Mouse (Mus musculus) heart, adult 8-10 months (tissue): Measurements from ENCODE around the gene Plcg1. TPM values are rescaled to one million over a fixed set of nuclear protein-coding genes. Genes with fewer than 3 reads are reported as not detected.
A peak's percentile ranks its signal among the peaks of the same experiment; 100 is the strongest.

Source experiments
- DNase-seq: peaks from one replicate; pipeline ENCODE4 v3.0.0; 2022; ENCODE audit warnings: low spot score
- total RNA-seq, 4 experiments: library from RNA; stranded (reverse); gene quantifications; 2 replicates each; pipeline ENCODE4 v1.2.4; 2022

Gene Plcg1
- total RNA-seq = 10 to 100 TPM; 44.8 to 66.1 (median 52.9) TPM

- peak; percentile 89 for DNase-seq
Measured at GRCm38 (mm10) chr2:160731117-160731838, at the start of gene Plcg1. Plcg1 (plus strand) TSS chr2:160731300.

- peak; percentile 75 for DNase-seq
Measured at GRCm38 (mm10) chr2:160700271-160700670, 30.8 kb upstream of the Plcg1 start.

DNA sequence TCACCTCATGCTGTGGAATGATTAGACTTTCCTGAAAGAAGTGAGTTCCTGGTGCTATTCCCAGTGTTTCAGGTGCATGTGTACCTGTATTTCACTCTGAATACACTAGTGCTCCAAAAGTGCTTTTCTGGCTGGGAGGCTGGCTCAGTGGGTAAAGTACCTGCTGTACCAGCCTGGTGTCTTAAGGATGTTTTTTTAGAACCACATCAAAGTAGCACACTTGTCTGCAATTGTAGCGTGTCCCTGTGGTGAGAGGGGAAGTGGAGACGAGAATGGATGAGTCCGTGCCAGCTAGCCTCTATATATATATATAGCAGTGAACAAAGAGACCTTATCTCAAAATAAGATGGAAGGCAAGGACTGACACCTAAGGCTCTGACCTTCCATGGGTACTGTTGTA lies 29.5 kb upstream of the Plcg1 start:
- DNase-seq = no peak

DNA sequence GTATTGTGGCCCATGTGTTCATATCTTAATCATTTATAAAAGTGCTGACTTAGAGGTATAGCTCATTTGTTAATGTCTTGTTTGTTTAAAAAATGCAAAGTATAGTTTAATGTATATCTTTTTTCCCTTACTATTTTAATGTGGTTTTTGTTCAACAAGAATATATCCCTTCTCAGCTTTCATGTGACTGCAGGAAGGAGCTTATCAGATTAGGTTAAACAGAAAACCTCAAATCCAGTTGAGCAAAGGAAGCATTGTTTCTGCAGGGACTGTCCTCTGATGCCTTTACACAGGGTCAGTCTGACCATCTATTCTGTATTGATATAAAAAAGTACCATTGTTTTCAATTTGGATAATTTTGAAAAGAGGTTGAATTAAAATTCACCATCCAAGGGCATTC lies 28.3 kb upstream of the Plcg1 start:
- no peak for DNase-seq

- DNase-seq = no peak
Measured at GRCm38 (mm10) chr2:160707673-160708072, 23.4 kb upstream of the Plcg1 start.

DNA sequence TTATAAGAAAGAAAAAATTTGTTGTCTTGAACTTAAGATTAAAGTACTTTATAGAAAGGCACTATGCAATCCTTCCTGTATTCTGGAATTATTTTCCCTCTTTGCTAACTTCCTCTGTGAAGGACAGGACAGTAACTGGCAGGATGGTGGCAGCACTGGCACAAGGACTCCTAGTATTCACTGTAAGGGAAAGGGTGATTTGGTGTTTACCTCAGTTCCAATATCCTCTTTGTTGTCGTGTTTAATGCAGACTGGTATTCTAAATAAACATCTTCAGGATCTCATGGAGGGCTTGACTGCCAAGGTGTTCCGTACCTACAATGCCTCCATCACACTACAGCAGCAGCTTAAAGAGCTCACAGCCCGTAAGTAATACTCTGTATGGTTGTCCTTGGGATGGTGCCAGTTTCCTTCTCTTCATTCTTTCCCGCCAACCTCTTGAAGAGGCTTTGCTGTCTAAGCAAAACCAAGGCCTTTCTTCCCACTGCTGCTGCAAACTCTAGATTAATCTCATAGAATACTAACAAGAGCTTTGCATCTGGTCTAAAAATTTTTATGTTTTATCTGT lies 15.6 kb upstream of the Plcg1 start:
- no peak for DNase-seq

DNA sequence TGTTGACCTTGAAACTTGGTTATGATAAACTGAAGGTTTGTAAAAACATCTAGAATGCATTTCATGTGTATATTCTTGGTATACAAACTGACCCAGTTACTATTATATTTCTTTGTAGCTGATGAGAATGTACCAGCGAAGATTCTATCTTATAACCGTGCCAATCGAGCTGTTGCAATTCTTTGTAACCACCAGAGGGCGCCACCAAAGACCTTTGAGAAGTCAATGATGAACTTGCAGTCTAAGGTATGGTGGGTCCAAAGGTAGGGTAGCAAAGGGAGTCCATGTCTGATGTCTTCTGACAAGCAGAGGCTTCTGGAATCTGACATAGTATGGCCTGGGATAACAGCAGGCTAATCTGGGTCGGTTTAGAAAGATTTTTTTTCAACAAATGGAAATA lies 13.8 kb upstream of the Plcg1 start:
- no peak for DNase-seq

- DNase-seq = no peak
Measured at GRCm38 (mm10) chr2:160718811-160719210, 12.3 kb upstream of the Plcg1 start.

DNA sequence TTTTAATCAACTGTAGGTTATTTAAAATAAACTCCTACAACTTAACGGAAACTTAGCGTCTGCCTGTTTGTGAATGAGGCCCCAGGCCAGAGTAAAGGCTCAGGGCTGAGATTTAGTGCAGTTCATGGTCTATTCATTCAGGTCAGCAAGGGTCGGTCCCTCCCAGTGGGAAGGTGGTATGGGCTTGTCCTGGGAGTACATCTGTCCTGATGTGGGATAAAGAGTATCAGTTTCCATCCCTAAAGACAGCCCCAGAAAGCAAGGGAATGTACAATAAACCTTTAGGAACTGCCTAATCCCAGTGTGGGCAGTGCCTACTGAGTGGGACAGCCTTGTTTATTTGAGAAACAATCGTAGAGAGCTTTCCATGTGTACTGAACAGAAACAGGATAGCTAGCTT lies 8.4 kb upstream of the Plcg1 start:
- DNase-seq = no peak

DNA sequence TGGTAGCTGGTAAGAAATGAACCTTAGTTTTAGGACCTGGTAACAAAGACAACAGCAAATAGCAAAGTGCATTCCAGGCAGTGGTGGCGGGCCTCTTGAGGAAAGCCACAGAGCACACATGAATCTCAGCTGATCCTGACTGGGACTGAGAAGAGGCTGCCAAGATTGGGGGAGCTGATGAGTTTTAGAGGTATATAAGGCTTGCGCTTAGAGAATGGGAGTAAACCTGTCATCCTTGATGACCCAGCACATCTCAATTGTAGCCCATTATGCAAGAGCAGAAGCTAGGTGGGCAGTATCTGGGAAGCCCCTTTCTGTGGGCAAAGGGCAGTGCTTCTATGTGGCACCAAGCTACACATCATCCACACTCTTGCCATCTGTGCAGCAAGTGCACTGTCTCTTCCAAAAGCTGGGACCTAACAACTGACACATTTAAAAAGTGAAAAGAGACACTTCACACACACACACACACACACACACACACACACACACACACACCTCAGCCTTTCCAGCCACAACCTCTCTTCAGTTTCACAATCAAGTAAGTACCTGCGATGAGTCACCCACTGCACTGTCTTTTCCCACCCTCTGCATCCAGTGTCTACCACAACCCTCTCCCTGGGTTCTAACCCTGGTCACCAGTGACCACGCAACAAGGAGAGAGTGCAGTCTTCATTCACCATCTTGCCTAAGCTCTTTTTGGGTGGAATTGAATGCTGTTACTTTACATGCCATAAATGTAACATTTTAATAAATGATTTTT lies 7.3 kb upstream of the Plcg1 start:
- no peak for DNase-seq

- no peak for DNase-seq
Measured at GRCm38 (mm10) chr2:160724536-160724935, 6.6 kb upstream of the Plcg1 start.

- no peak for DNase-seq
Measured at GRCm38 (mm10) chr2:160725877-160726864, 4.9 kb upstream of the Plcg1 start.

DNA sequence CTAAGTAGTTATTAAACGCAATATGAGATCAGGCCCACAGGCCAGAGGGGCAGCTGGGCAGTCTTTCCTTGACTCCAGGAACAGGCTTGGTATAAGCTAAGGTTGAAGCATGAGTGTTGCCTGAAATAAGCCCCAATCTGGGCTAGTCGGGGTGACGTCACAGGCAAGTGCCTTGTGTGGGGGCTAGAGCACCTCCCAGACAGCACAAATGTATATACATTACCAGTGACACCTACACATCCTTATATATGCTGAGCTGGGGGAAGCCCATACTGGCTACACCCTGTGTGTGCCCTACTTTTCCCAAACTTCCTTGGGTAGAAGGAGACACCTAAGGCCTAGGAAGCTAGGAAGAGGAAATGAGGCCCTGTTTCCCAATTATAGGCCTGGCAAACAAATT lies 2.1 kb upstream of the Plcg1 start:
- DNase-seq = no peak

DNA sequence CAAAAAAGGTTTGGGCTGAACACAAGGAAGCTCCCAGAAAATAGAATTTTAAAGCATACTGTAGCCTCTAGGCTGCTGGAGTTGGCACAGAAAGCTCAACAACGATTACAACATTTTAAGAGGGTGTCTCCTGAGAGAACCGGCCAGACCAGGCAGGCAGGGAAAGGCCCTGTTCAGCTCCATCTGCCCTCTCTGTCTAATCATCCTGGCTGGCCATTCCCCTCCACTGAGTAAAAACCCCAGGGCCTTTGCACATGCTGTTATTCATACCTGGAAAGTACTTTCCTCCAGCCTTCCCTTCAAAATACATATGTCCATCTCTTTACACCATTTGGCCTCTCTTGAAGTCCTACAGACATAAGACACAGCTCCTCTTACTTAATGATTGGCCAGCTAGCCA lies 1.7 kb upstream of the Plcg1 start:
- DNase-seq = no peak

DNA sequence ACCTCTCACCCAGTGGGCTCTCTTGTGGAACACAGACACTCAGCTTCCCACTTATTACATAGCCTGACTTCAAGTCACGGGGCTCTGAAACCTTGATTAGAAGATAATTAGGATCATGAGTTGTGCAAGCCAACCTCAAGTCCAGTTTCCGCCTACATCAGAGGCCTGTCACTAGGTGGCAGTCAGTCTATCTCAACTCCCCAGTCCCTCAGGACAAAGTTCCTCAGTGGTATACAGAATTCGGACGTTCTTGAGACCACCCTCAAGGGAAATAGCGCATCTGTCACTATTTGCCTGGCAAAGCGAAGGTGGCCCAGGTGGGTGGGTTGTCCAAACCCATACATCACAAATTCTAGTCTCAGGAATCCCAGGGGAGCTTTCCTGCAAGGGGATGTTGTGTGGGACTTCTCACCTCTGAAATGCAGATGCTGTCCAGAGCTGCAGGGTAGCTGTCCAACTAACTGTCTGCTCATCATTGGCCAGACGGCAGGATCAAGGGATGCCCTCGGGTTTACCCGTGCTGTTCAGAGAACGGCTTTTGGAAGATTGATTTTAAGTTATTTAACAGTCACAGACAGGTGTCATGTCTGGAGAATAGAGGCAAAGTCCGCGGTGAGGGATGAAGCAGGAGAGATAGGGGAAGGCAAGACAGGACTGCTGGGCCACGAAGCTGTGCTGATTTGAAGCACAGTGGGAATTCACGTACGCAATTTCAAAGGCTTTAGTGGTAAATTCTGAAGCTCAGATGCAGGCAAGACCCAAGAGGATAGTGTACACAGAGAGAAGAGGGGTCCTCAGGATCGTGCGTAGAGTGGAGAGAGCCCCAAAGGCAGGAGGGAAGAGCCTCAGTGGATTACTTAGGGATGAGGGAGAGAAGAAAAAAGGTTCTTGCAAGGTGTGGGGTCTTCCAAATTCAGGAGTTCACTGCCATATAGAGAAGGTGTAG lies 976 bp upstream of the Plcg1 start:
- no peak for DNase-seq

GRCm38 (mm10) chr2:160730797-160731116 lies 343 bp upstream of the Plcg1 start:
- DNase-seq = no peak

- peak; percentile 72 for DNase-seq
Measured at GRCm38 (mm10) chr2:160731839-160732261, 750 bp downstream of the Plcg1 start.

GRCm38 (mm10) chr2:160732420-160732995 lies 1.4 kb downstream of the Plcg1 start:
- DNase-seq = no peak

DNA sequence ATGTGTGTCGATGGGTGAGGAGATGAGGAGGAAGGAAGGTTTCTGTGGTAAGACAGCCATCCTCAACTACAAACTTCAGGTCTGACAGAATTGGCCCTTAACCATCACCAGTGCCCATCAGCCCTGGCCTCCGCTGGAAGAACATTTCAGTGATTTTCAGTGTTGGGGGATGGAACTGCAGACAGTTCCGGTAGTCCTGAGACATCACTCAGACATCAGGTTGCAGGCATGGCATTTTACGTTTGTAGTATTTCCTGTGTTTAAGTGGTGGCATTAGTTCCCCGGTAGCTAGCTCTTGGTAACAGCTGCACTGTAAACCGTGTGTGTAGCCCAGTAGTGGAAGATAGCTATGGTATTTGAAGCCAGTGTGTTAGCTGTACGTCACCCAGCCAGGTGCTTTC lies 2.0 kb downstream of the Plcg1 start:
- DNase-seq = no peak

- DNase-seq = no peak
Measured at GRCm38 (mm10) chr2:160734331-160734730, 3.2 kb downstream of the Plcg1 start.
